Mouse (Mus musculus) testis, adult 2 months (tissue): ENCODE measurements around the gene Crebrf. TPM values are rescaled to one million over a fixed set of nuclear protein-coding genes. Genes with fewer than 3 reads are reported as not detected.

Source experiments
- H3K27ac ChIP-seq: fragments of 200-500 bp; 2 replicates; pipeline ENCODE4 v1.5.1; 2012; ENCODE audit warnings: low read depth, low read length; ENCODE audit not compliant: control insufficient read depth, insufficient read depth
- H3K27me3 ChIP-seq: fragments of 200-500 bp; 2 replicates; pipeline ENCODE4 v1.6.1; 2012; ENCODE audit warnings: mild to moderate bottlenecking, low read length, moderate library complexity; ENCODE audit not compliant: control insufficient read depth, insufficient read depth
- H3K36me3 ChIP-seq: fragments of 200-500 bp; 2 replicates; pipeline ENCODE4 v1.6.1; 2012; ENCODE audit warnings: mild to moderate bottlenecking, low read length; ENCODE audit not compliant: control insufficient read depth, insufficient read depth
- H3K4me1 ChIP-seq: fragments of 200-500 bp; 2 replicates; pipeline ENCODE4 v1.6.1; 2012; ENCODE audit warnings: low read length; ENCODE audit not compliant: control insufficient read depth, insufficient read depth
- H3K4me3 ChIP-seq: fragments of 200-500 bp; 2 replicates; pipeline ENCODE4 v1.5.1; 2012; ENCODE audit warnings: low read depth, mild to moderate bottlenecking, low read length, moderate library complexity, mixed read lengths; ENCODE audit not compliant: control insufficient read depth
- CTCF ChIP-seq: fragments of 200-500 bp; IDR thresholded peaks from 2 replicates; pipeline ENCODE4 v1.5.1; 2012; ENCODE audit warnings: low read depth, mild to moderate bottlenecking, inconsistent platforms, low read length, moderate library complexity; ENCODE audit not compliant: control insufficient read depth, insufficient read depth, insufficient replicate concordance
- POLR2A ChIP-seq: fragments of 200-500 bp; IDR thresholded peaks from 2 replicates; pipeline ENCODE4 v1.6.1; 2012; ENCODE audit warnings: low read depth, mild to moderate bottlenecking, inconsistent platforms, low read length, moderate library complexity; ENCODE audit not compliant: control insufficient read depth
- polyA plus RNA-seq: library from polyadenylated mRNA; depleted of rRNA; stranded (reverse); fragments of >200 nt; gene quantifications from 2 replicates; pipeline ENCODE4 v1.2.3, GENCODE M21; 2012

The Crebrf gene
- polyA plus RNA-seq, 1 experiment: 11.1 TPM

- H3K4me3 ChIP-seq: no peak overlapping the region
- peaks cover 3% of the 10 kb centered on the region; the same call in 1 of the 2 replicates for H3K4me1 ChIP-seq
- H3K36me3 ChIP-seq: no peaks in the 10 kb centered on the region; the same call in 1 of the 2 replicates
- no peak overlapping the region for H3K27ac ChIP-seq
- H3K27me3 ChIP-seq: no peaks in the 10 kb centered on the region
- no peak for TF ChIP-seq POLR2A
- no peak for TF ChIP-seq CTCF
Observed at GRCm38 (mm10) chr17:26686334-26687000, 29.0 kb upstream of the Crebrf start.

- no peaks in the 10 kb centered on the region; the same call in 1 of the 2 replicates for H3K36me3 ChIP-seq
- H3K27ac ChIP-seq: peak overlapping the region; percentile 26
- no peak overlapping the region for H3K4me3 ChIP-seq
- H3K4me1 ChIP-seq: peaks cover 3% of the 10 kb centered on the region; the same call in 1 of the 2 replicates
- no peaks in the 10 kb centered on the region for H3K27me3 ChIP-seq
- no peak for TF ChIP-seq POLR2A
- TF ChIP-seq CTCF: no peak
Observed at GRCm38 (mm10) chr17:26688795-26689735, 26.4 kb upstream of the Crebrf start.

GRCm38 (mm10) chr17:26689810-26690209 is 25.6 kb upstream of the Crebrf start:
- Histone ChIP-seq H3K27me3 (no peaks in the 10 kb centered on the region), H3K27ac (peak overlapping the region; percentile 44), H3K4me3 (no peak overlapping the region), H3K4me1 (peaks cover 3% of the 10 kb centered on the region; the same call in 1 of the 2 replicates), H3K36me3 (no peaks in the 10 kb centered on the region; the same call in 1 of the 2 replicates)
- TF ChIP-seq CTCF (no peak), POLR2A (no peak)

GRCm38 (mm10) chr17:26690236-26690635 is 25.2 kb upstream of the Crebrf start:
- Histone ChIP-seq H3K36me3 (no peaks in the 10 kb centered on the region; the same call in 1 of the 2 replicates), H3K27me3 (no peaks in the 10 kb centered on the region), H3K4me1 (peaks cover 3% of the 10 kb centered on the region; the same call in 1 of the 2 replicates), H3K4me3 (no peak overlapping the region), H3K27ac (peak overlapping the region; percentile 23)
- TF ChIP-seq CTCF: no peak
- TF ChIP-seq POLR2A: no peak

GRCm38 (mm10) chr17:26691110-26691509 is 24.3 kb upstream of the Crebrf start:
- TF ChIP-seq CTCF (no peak), POLR2A (no peak)
- no peaks in the 10 kb centered on the region; the same call in 1 of the 2 replicates for H3K36me3 ChIP-seq
- H3K4me1 ChIP-seq: peaks cover 3% of the 10 kb centered on the region; the same call in 1 of the 2 replicates
- no peak overlapping the region for H3K4me3 ChIP-seq
- peak overlapping the region; percentile 71 for H3K27ac ChIP-seq
- H3K27me3 ChIP-seq: no peaks in the 10 kb centered on the region

- H3K27me3 ChIP-seq: no peaks in the 10 kb centered on the region
- no peaks in the 10 kb centered on the region; the same call in 1 of the 2 replicates for H3K4me1 ChIP-seq
- no peak overlapping the region for H3K27ac ChIP-seq
- TF ChIP-seq CTCF (no peak), POLR2A (no peak)
- no peaks in the 10 kb centered on the region; the same call in 1 of the 2 replicates for H3K36me3 ChIP-seq
- no peak overlapping the region for H3K4me3 ChIP-seq
Observed at GRCm38 (mm10) chr17:26693424-26693823, 22.0 kb upstream of the Crebrf start.

- Histone ChIP-seq H3K4me3 (no peak overlapping the region), H3K4me1 (no peaks in the 10 kb centered on the region; the same call in 1 of the 2 replicates), H3K27me3 (no peaks in the 10 kb centered on the region), H3K27ac (no peak overlapping the region), H3K36me3 (no peaks in the 10 kb centered on the region; the same call in 1 of the 2 replicates)
- TF ChIP-seq CTCF (no peak), POLR2A (no peak)
Observed at GRCm38 (mm10) chr17:26694171-26694570, 21.3 kb upstream of the Crebrf start.
